Mouse (Mus musculus) myocyte (in vitro differentiated cells): ENCODE measurements around the gene Hivep2.

Experiments used
- E2F4 ChIP-seq: IDR thresholded peaks from one replicate; pipeline ENCODE4 v1.6.1; 2011; ENCODE audit warnings: mild to moderate bottlenecking, control low read depth, moderate library complexity; ENCODE audit not compliant: insufficient read depth
- MAX ChIP-seq: IDR thresholded peaks from one replicate; pipeline ENCODE4 v1.6.1; 2011; ENCODE audit warnings: low read depth, mild to moderate bottlenecking, control low read depth
- MYOG ChIP-seq, 3 experiments: IDR thresholded peaks; one replicate each; pipeline ENCODE4 v1.6.1; 2011; ENCODE audit warnings: control low read depth in 2 of 3, low read depth in 2 of 3, mild to moderate bottlenecking in 2 of 3; ENCODE audit not compliant: insufficient read length in 2 of 3, control insufficient read depth in 1 of 3, insufficient read depth in 1 of 3
- POLR2A ChIP-seq: IDR thresholded peaks from one replicate; pipeline ENCODE4 v1.6.1; 2011; ENCODE audit warnings: low read depth, mild to moderate bottlenecking, control low read depth, moderate library complexity; ENCODE audit not compliant: insufficient read length
- TCF12 ChIP-seq: IDR thresholded peaks from one replicate; pipeline ENCODE4 v1.6.1; 2011; ENCODE audit warnings: mild to moderate bottlenecking, control low read depth; ENCODE audit not compliant: poor library complexity, insufficient read depth, severe bottlenecking
- USF1 ChIP-seq: IDR thresholded peaks from one replicate; pipeline ENCODE4 v1.6.1; 2011; ENCODE audit warnings: low read depth, mild to moderate bottlenecking, control low read depth, moderate library complexity

GRCm38 (mm10) chr10:14075767-14076166, 109.9 kb downstream of the Hivep2 start:
- TF ChIP-seq USF1 = no peak
- TF ChIP-seq POLR2A = no peak
- no peak for TF ChIP-seq TCF12
- no peak for TF ChIP-seq MYOG (IDR thresholded peaks at IDR 0.05; ENCODE audit: control insufficient read depth in 1 of 3, insufficient read depth in 1 of 3, insufficient read length in 2 of 3, low read depth in 2 of 3)
- TF ChIP-seq E2F4 = no peak
- TF ChIP-seq MAX = no peak
